Mouse (Mus musculus): Measurements from ENCODE around the gene Cdkl4. TPM values are rescaled to one million over a fixed set of nuclear protein-coding genes. Genes with fewer than 3 reads are reported as not detected.
A peak's percentile ranks its signal among the peaks of the same experiment; 100 is the strongest.

Cdkl4 gene
- polyA plus RNA-seq, 1 experiment from 2014 or later, result 0.37 TPM

- Histone ChIP-seq H3K36me3 (ENCODE audit: insufficient read depth) (peaks cover 80% of the 10 kb centered on the region), H3K27me3 (ENCODE audit: insufficient read depth, low read length) (no peaks in the 10 kb centered on the region), H3K4me1 (ENCODE audit: insufficient read depth) (no peaks in the 10 kb centered on the region), H3K4me2 (no peak overlapping the region), H3K9ac (no peak overlapping the region), H3K9me3 (ENCODE audit: low read depth, low read length) (no peaks in the 10 kb centered on the region), H3K4me3 (ENCODE audit: low read depth, low read length) (no peak overlapping the region), H3K27ac (ENCODE audit: low read depth) (no peak overlapping the region)
- ATAC-seq (ENCODE audit: insufficient read depth) (no peak), DNase-seq (no peak)
- 91% methylated on average over 19 of the region's 19 CpGs for WGBS
- no peak for TF ChIP-seq CTCF (IDR thresholded peaks at IDR 0.05; ENCODE audit: low read depth)
Measured at GRCm38 (mm10) chr17:80603079-80603625, 25.5 kb upstream of the Cdkl4 start.

DNA sequence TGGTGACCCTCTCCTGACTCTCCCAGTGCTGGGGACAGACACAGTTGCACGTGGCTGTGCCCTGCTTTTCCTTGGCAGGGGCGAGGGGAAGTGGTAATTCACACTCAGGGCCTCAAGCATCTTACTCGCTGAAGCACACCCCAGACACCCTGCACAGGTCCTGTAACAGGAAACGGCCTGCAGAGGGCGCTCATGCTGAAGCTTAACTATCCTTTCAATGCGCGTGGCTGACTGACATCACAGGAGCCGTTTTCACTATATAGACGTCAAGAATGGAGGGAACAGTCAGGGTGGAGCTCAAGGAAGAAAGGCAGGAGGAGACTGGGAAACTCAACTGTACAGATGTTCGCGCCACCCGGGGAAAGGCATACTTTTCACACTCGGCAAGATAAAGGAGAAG, 23.8 kb upstream of the Cdkl4 start:
- DNase-seq (peak; percentile 81), ATAC-seq (ENCODE audit: insufficient read depth) (no peak)
- Histone ChIP-seq H3K9me3 (ENCODE audit: low read depth, low read length) (no peaks in the 10 kb centered on the region), H3K36me3 (ENCODE audit: insufficient read depth) (peaks cover 82% of the 10 kb centered on the region), H3K4me2 (no peak overlapping the region), H3K9ac (no peak overlapping the region), H3K27me3 (ENCODE audit: insufficient read depth, low read length) (no peaks in the 10 kb centered on the region), H3K4me3 (ENCODE audit: low read depth, low read length) (no peak overlapping the region), H3K27ac (ENCODE audit: low read depth) (no peak overlapping the region), H3K4me1 (ENCODE audit: insufficient read depth) (no peaks in the 10 kb centered on the region)
- 59% methylated on average over 13 of the region's 13 CpGs for WGBS
- TF ChIP-seq CTCF (IDR thresholded peaks at IDR 0.05; ENCODE audit: low read depth), result peak; percentile 62

DNA sequence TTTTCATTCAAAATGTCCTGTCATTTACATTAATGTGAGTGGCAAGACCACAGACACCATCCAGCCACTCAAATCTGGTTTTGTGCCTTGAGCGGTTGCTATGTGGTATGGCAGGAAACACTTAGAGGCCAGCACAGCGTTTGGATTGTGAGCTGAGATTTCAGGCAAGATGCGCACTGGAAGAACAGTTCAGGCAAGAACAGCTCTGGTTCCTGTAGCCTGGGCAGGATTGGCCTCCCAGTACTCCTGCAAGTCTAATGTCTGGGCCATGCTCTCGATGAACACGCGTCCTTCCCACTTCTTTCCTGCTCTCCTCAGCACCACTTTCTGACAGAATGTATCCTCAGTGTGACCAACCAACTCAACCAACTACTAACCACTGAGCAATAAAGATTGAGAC, 5.4 kb upstream of the Cdkl4 start:
- H3K36me3 ChIP-seq (ENCODE audit: insufficient read depth), result peaks cover 69% of the 10 kb centered on the region

GRCm38 (mm10) chr17:80579901-80580300, 2.3 kb upstream of the Cdkl4 start:
- no peaks in the 10 kb centered on the region for H3K27me3 ChIP-seq (ENCODE audit: insufficient read depth, low read length)
- ATAC-seq (ENCODE audit: insufficient read depth), result no peak
- no peak overlapping the region for H3K4me3 ChIP-seq (ENCODE audit: low read depth, low read length)
- no peak for TF ChIP-seq CTCF (IDR thresholded peaks at IDR 0.05; ENCODE audit: low read depth)
- WGBS, result 62% methylated on average over 6 of the region's 6 CpGs
- no peak overlapping the region for H3K27ac ChIP-seq (ENCODE audit: low read depth)
- no peak overlapping the region for H3K4me2 ChIP-seq
- no peaks in the 10 kb centered on the region for H3K4me1 ChIP-seq (ENCODE audit: insufficient read depth)
- no peak for DNase-seq
- H3K36me3 ChIP-seq (ENCODE audit: insufficient read depth), result peaks cover 44% of the 10 kb centered on the region
- no peaks in the 10 kb centered on the region for H3K9me3 ChIP-seq (ENCODE audit: low read depth, low read length)
- H3K9ac ChIP-seq, result no peak overlapping the region

More for the DNA sequence above, 5.4 kb upstream of the Cdkl4 start:
- Histone ChIP-seq H3K27me3 (ENCODE audit: insufficient read depth, low read length) (no peaks in the 10 kb centered on the region), H3K9ac (no peak overlapping the region), H3K4me1 (ENCODE audit: insufficient read depth) (no peaks in the 10 kb centered on the region), H3K4me3 (ENCODE audit: low read depth, low read length) (no peak overlapping the region), H3K9me3 (ENCODE audit: low read depth, low read length) (no peaks in the 10 kb centered on the region), H3K4me2 (no peak overlapping the region), H3K27ac (ENCODE audit: low read depth) (no peak overlapping the region)
- ATAC-seq (ENCODE audit: insufficient read depth) (no peak), DNase-seq (no peak)
- TF ChIP-seq CTCF (IDR thresholded peaks at IDR 0.05; ENCODE audit: low read depth), result no peak
- 92% methylated on average over 6 of the region's 6 CpGs for WGBS

GRCm38 (mm10) chr17:80579089-80579488, 1.5 kb upstream of the Cdkl4 start:
- Histone ChIP-seq H3K9ac (no peak overlapping the region), H3K27ac (ENCODE audit: low read depth) (no peak overlapping the region), H3K9me3 (ENCODE audit: low read depth, low read length) (no peaks in the 10 kb centered on the region), H3K4me2 (no peak overlapping the region), H3K36me3 (ENCODE audit: insufficient read depth) (peaks cover 37% of the 10 kb centered on the region), H3K4me3 (ENCODE audit: low read depth, low read length) (no peak overlapping the region), H3K4me1 (ENCODE audit: insufficient read depth) (no peaks in the 10 kb centered on the region), H3K27me3 (ENCODE audit: insufficient read depth, low read length) (no peaks in the 10 kb centered on the region)
- DNase-seq (no peak), ATAC-seq (ENCODE audit: insufficient read depth) (no peak)
- TF ChIP-seq CTCF (IDR thresholded peaks at IDR 0.05; ENCODE audit: low read depth), result no peak
- 89% methylated on average over 9 of the region's 9 CpGs for WGBS

GRCm38 (mm10) chr17:80578041-80578440, 428 bp upstream of the Cdkl4 start:
- ATAC-seq (ENCODE audit: insufficient read depth) (no peak), DNase-seq (no peak)
- no peaks in the 10 kb centered on the region for H3K9me3 ChIP-seq (ENCODE audit: low read depth, low read length)
- H3K36me3 ChIP-seq (ENCODE audit: insufficient read depth), result peaks cover 27% of the 10 kb centered on the region
- TF ChIP-seq CTCF (IDR thresholded peaks at IDR 0.05; ENCODE audit: low read depth), result no peak
- no peak overlapping the region for H3K9ac ChIP-seq
- no peaks in the 10 kb centered on the region for H3K27me3 ChIP-seq (ENCODE audit: insufficient read depth, low read length)
- WGBS, result 96% methylated on average over 1 of the region's 1 CpGs
- H3K4me3 ChIP-seq (ENCODE audit: low read depth, low read length), result no peak overlapping the region
- H3K27ac ChIP-seq (ENCODE audit: low read depth), result no peak overlapping the region
- H3K4me1 ChIP-seq (ENCODE audit: insufficient read depth), result no peaks in the 10 kb centered on the region
- no peak overlapping the region; the same call in 1 of the 2 replicates for H3K4me2 ChIP-seq

- 1% methylated on average over 30 of the region's 30 CpGs for WGBS
- ATAC-seq (ENCODE audit: insufficient read depth), result peak; percentile 87
- Histone ChIP-seq H3K4me3 (ENCODE audit: low read depth, low read length) (peak overlapping the region; percentile 34), H3K27me3 (ENCODE audit: insufficient read depth, low read length) (no peaks in the 10 kb centered on the region), H3K9ac (peak overlapping the region; percentile 22), H3K4me2 (peak overlapping the region; percentile 67), H3K27ac (ENCODE audit: low read depth) (no peak overlapping the region), H3K36me3 (ENCODE audit: insufficient read depth) (peaks cover 19% of the 10 kb centered on the region), H3K9me3 (ENCODE audit: low read depth, low read length) (no peaks in the 10 kb centered on the region), H3K4me1 (ENCODE audit: insufficient read depth) (no peaks in the 10 kb centered on the region)
- DNase-seq, result peak; percentile 81
- no peak for TF ChIP-seq CTCF (IDR thresholded peaks at IDR 0.05; ENCODE audit: low read depth)
Measured at GRCm38 (mm10) chr17:80577214-80577613, 399 bp downstream of the Cdkl4 start.
